Mouse (Mus musculus): ENCODE measurements around the gene Tekt5. TPM values are rescaled to one million over a fixed set of nuclear protein-coding genes. Genes with fewer than 3 reads are reported as not detected.

The Tekt5 gene
- polyA plus RNA-seq, 1 experiment from 2014 or later, result 0.67 TPM

DNA sequence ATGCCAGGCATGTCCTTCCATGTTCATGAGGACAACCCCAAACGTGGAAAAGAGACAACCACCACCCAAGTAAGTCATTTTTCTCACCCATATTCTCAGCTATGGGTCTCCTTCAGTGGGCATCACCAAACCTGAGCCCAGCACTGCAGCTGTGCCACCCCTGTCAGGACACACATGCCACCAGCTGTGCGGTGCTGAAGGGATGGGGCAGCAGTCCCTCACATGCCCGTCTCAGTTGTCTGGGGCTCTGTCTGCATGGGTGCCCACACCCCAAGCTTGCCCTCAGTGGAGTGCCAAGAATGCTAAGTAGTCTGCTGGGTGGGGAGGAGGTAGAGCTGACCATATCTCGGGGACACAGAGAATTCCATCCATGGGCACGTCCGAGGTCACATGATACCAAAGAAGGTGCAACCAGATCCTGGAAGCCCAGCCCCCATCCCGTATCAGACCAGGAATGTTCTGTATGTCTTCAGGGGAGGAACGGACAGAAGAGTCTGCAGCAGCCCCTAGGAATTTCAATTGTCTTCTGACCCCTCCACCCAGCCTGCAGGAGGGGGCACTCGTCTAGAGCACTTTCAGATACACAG is 44.1 kb downstream of the Tekt5 start:
- Histone ChIP-seq H3K4me1 (ENCODE audit: insufficient read depth) (peaks cover 6% of the 10 kb centered on the region; the same call in 1 of the 2 replicates), H3K9me3 (ENCODE audit: low read depth, low read length) (no peaks in the 10 kb centered on the region), H3K4me2 (no peak overlapping the region), H3K4me3 (ENCODE audit: low read depth, low read length) (no peak overlapping the region), H3K27me3 (ENCODE audit: insufficient read depth, low read length) (no peaks in the 10 kb centered on the region), H3K27ac (ENCODE audit: low read depth) (no peak overlapping the region), H3K36me3 (ENCODE audit: insufficient read depth) (no peaks in the 10 kb centered on the region), H3K9ac (no peak overlapping the region)
- DNase-seq, result peak; percentile 23
- TF ChIP-seq CTCF (IDR thresholded peaks at IDR 0.05; ENCODE audit: low read depth), result no peak
- 33% methylated on average over 9 of the region's 9 CpGs for WGBS
- no peak for ATAC-seq (ENCODE audit: insufficient read depth)

- Histone ChIP-seq H3K4me3 (ENCODE audit: low read depth, low read length) (no peak overlapping the region), H3K9me3 (ENCODE audit: low read depth, low read length) (no peaks in the 10 kb centered on the region), H3K4me1 (ENCODE audit: insufficient read depth) (peaks cover 6% of the 10 kb centered on the region; the same call in 1 of the 2 replicates), H3K9ac (no peak overlapping the region), H3K27me3 (ENCODE audit: insufficient read depth, low read length) (no peaks in the 10 kb centered on the region), H3K36me3 (ENCODE audit: insufficient read depth) (no peaks in the 10 kb centered on the region), H3K4me2 (no peak overlapping the region), H3K27ac (ENCODE audit: low read depth) (peak overlapping the region; percentile 88)
- peak; percentile 90 for ATAC-seq (ENCODE audit: insufficient read depth)
- 59% methylated on average over 10 of the region's 10 CpGs for WGBS
- DNase-seq, result peak; percentile 73
- no peak for TF ChIP-seq CTCF (IDR thresholded peaks at IDR 0.05; ENCODE audit: low read depth)
These were observed 45.4 kb downstream of the Tekt5 start for GRCm38 (mm10) chr16:10349876-10350275.

- peak overlapping the region; percentile 88 for H3K27ac ChIP-seq (ENCODE audit: low read depth)
- WGBS, result 43% methylated on average over 5 of the region's 5 CpGs
These were observed 45.9 kb downstream of the Tekt5 start for GRCm38 (mm10) chr16:10349436-10349835.

DNA sequence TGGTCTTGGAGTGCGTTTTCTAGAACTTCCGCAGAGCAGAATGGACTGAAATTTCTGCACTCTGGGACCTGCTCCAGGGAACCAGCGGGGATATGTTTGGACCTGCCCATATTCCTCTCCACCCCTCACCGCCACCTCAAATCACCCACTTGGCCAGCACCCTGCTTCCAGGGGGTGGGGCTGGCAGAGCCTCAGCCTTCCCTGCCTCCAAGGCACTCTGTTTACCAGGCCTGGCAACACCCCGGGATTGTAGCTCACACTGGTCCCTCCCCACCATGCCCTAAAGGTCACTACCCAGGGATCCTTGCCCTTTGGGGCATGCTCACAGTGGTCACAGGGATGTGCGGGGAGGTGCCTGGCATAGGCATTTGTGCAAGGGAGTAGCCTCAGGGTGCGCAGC is 47.7 kb downstream of the Tekt5 start:
- 73% methylated on average over 7 of the region's 7 CpGs for WGBS

More at GRCm38 (mm10) chr16:10349436-10349835, 45.9 kb downstream of the Tekt5 start:
- Histone ChIP-seq H3K36me3 (ENCODE audit: insufficient read depth) (no peaks in the 10 kb centered on the region), H3K27me3 (ENCODE audit: insufficient read depth, low read length) (no peaks in the 10 kb centered on the region), H3K4me3 (ENCODE audit: low read depth, low read length) (no peak overlapping the region), H3K9ac (no peak overlapping the region), H3K4me1 (ENCODE audit: insufficient read depth) (peaks cover 6% of the 10 kb centered on the region; the same call in 1 of the 2 replicates), H3K4me2 (no peak overlapping the region), H3K9me3 (ENCODE audit: low read depth, low read length) (no peaks in the 10 kb centered on the region)
- ATAC-seq (ENCODE audit: insufficient read depth) (peak; percentile 55), DNase-seq (peak; percentile 67)
- no peak for TF ChIP-seq CTCF (IDR thresholded peaks at IDR 0.05; ENCODE audit: low read depth)

DNA sequence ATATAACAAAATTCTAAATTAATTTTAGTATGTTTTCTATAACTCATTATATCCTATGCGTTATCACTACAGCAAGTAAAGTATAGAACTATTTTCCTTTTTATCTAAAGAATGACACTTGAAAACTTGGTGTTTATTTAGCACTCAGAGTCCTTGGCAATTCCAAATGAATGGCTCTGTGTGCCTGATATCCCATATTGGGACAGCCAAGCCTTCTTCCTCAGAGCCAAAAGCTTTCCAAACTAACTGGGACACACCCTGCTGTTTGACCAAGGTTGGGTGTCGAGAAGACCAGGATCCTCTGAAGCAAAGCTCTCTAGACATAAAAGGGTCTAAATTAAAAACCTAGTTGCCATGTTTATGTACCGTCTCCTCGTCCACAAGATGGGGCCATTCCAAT is 54.2 kb downstream of the Tekt5 start:
- Histone ChIP-seq H3K4me2 (no peak overlapping the region), H3K36me3 (ENCODE audit: insufficient read depth) (no peaks in the 10 kb centered on the region), H3K27me3 (ENCODE audit: insufficient read depth, low read length) (no peaks in the 10 kb centered on the region), H3K27ac (ENCODE audit: low read depth) (no peak overlapping the region), H3K4me3 (ENCODE audit: low read depth, low read length) (no peak overlapping the region), H3K9me3 (ENCODE audit: low read depth, low read length) (no peaks in the 10 kb centered on the region), H3K4me1 (ENCODE audit: insufficient read depth) (no peaks in the 10 kb centered on the region), H3K9ac (no peak overlapping the region)
- DNase-seq (no peak), ATAC-seq (ENCODE audit: insufficient read depth) (no peak)
- no peak for TF ChIP-seq CTCF (IDR thresholded peaks at IDR 0.05; ENCODE audit: low read depth)
- 49% methylated on average over 4 of the region's 4 CpGs for WGBS

More for the DNA sequence above, 47.7 kb downstream of the Tekt5 start:
- H3K4me1 ChIP-seq (ENCODE audit: insufficient read depth), result peaks cover 6% of the 10 kb centered on the region; the same call in 1 of the 2 replicates
- H3K4me2 ChIP-seq, result no peak overlapping the region
- ATAC-seq (ENCODE audit: insufficient read depth) (no peak; the same call in 1 of the 2 replicates), DNase-seq (no peak)
- no peaks in the 10 kb centered on the region for H3K36me3 ChIP-seq (ENCODE audit: insufficient read depth)
- no peak overlapping the region for H3K27ac ChIP-seq (ENCODE audit: low read depth)
- no peak overlapping the region for H3K9ac ChIP-seq
- H3K9me3 ChIP-seq (ENCODE audit: low read depth, low read length), result no peaks in the 10 kb centered on the region
- TF ChIP-seq CTCF (IDR thresholded peaks at IDR 0.05; ENCODE audit: low read depth), result no peak
- H3K4me3 ChIP-seq (ENCODE audit: low read depth, low read length), result no peak overlapping the region
- no peaks in the 10 kb centered on the region for H3K27me3 ChIP-seq (ENCODE audit: insufficient read depth, low read length)

- WGBS, result 89% methylated on average over 10 of the region's 10 CpGs
- no peak for DNase-seq
- no peak for TF ChIP-seq CTCF (IDR thresholded peaks at IDR 0.05; ENCODE audit: low read depth)
- Histone ChIP-seq H3K4me2 (no peak overlapping the region), H3K4me1 (ENCODE audit: insufficient read depth) (no peaks in the 10 kb centered on the region), H3K4me3 (ENCODE audit: low read depth, low read length) (no peak overlapping the region), H3K9ac (no peak overlapping the region), H3K36me3 (ENCODE audit: insufficient read depth) (no peaks in the 10 kb centered on the region), H3K27ac (ENCODE audit: low read depth) (no peak overlapping the region), H3K27me3 (ENCODE audit: insufficient read depth, low read length) (no peaks in the 10 kb centered on the region), H3K9me3 (ENCODE audit: low read depth, low read length) (no peaks in the 10 kb centered on the region)
- ATAC-seq (ENCODE audit: insufficient read depth), result no peak
These were observed 55.4 kb downstream of the Tekt5 start for GRCm38 (mm10) chr16:10339930-10340329.

DNA sequence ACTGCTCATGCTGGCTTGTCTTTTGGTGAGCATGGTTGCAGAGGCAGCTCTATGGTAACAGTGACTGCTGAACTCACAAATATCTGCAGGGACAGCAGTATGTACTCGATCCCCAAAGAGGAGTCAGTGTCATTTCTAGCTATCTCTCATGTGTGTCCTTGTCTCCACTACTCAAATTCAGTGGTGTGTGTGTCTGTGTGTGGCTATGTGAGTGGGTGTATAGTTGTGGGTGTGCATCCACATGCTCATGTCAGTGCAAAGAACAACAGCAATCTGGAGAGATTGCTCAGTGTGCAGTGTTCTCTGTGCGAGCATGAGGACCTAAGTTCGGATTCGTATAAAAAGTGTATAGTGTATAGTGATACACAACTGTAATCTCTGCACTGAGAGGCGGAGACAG is 56.7 kb downstream of the Tekt5 start:
- no peaks in the 10 kb centered on the region for H3K4me1 ChIP-seq (ENCODE audit: insufficient read depth)
- no peak for TF ChIP-seq CTCF (IDR thresholded peaks at IDR 0.05; ENCODE audit: low read depth)
- no peak overlapping the region for H3K9ac ChIP-seq
- WGBS, result 85% methylated on average over 5 of the region's 5 CpGs
- no peak overlapping the region; the same call in 1 of the 2 replicates for H3K27ac ChIP-seq (ENCODE audit: low read depth)
- DNase-seq, result no peak
- no peaks in the 10 kb centered on the region for H3K36me3 ChIP-seq (ENCODE audit: insufficient read depth)
- H3K9me3 ChIP-seq (ENCODE audit: low read depth, low read length), result no peaks in the 10 kb centered on the region
- no peaks in the 10 kb centered on the region for H3K27me3 ChIP-seq (ENCODE audit: insufficient read depth, low read length)
- H3K4me2 ChIP-seq, result no peak overlapping the region
- H3K4me3 ChIP-seq (ENCODE audit: low read depth, low read length), result no peak overlapping the region
- no peak for ATAC-seq (ENCODE audit: insufficient read depth)

Data from lung, embryonic 14.5 days (tissue).